Mouse (Mus musculus): ENCODE data around the gene Swi5. TPM values are rescaled to one million over a fixed set of nuclear protein-coding genes. Genes with fewer than 3 reads are reported as not detected.

Gene Swi5
- total and polyA plus RNA-seq, 3 experiments = 150 to 488 (median 432) TPM

DNA sequence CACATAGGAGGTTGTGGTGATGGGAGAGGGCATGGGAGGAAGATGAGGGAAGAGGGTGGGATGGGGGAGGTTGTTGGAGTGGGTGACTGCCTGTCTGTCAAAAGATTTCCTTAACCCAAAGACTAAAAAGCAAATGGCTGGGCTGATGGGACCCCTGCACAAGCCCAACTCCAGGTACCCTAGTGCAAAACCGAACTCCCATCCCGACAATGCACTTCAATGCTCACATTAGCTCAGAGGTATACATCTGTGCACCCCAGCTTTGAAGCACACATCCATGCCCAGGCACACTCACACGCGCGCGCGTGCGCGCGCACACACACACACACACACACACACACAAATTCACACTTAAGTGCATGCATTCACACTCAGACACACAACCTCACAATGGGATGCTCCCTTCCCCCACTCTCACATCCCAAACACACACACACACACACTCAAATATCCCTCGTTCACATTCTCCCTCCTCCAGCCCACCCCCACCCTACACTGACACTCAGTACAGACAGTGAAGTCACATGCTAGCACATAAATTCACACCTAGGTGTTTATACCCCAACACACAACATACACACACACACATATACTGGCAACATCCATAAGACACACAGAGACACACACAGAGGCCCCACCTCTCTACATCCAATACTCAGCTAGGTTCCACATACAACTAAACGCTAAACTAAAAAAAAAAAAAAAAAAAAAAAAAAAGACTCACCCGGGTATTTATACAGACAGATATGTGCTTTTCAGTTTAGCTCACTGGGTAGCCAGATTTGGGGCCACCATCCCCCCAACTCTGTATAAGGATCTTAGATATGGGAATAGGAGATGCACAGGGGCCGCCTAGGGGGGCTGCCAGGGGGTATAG lies 31.1 kb upstream of the Swi5 start:
- H3K4me3 ChIP-seq (ENCODE audit: low read depth, low read length) = no peak overlapping the region
- peaks cover 7% of the 10 kb centered on the region for H3K4me1 ChIP-seq (ENCODE audit: insufficient read depth, low read depth, low read length)
- ATAC-seq (ENCODE audit: extremely low read depth, insufficient number of reproducible peaks, low FRiP score, poor library complexity, severe bottlenecking) (no peak), DNase-seq (ENCODE audit: low spot score) (no peak)
- no peaks in the 10 kb centered on the region for H3K36me3 ChIP-seq (replicated peaks)
- TF ChIP-seq TAL1 (conservative IDR thresholded peaks at IDR 0.05; ENCODE audit: low read depth, low read length) (no peak), POLR2AphosphoS5 (IDR thresholded peaks at IDR 0.05; ENCODE audit: insufficient replicate concordance, low read depth, low read length) (no peak), CTCF (IDR thresholded peaks at IDR 0.05; ENCODE audit: low read depth, low read length) (no peak), GATA2 (IDR thresholded peaks at IDR 0.05; ENCODE audit: borderline replicate concordance, low read depth, low read length) (no peak), GATA1 (IDR thresholded peaks at IDR 0.05; ENCODE audit: borderline replicate concordance, low read length) (no peak)
- peaks cover 61% of the 10 kb centered on the region for H3K27me3 ChIP-seq (ENCODE audit: insufficient read depth, low read length)
- H3K9me3 ChIP-seq (replicated peaks) = no peaks in the 10 kb centered on the region

DNA sequence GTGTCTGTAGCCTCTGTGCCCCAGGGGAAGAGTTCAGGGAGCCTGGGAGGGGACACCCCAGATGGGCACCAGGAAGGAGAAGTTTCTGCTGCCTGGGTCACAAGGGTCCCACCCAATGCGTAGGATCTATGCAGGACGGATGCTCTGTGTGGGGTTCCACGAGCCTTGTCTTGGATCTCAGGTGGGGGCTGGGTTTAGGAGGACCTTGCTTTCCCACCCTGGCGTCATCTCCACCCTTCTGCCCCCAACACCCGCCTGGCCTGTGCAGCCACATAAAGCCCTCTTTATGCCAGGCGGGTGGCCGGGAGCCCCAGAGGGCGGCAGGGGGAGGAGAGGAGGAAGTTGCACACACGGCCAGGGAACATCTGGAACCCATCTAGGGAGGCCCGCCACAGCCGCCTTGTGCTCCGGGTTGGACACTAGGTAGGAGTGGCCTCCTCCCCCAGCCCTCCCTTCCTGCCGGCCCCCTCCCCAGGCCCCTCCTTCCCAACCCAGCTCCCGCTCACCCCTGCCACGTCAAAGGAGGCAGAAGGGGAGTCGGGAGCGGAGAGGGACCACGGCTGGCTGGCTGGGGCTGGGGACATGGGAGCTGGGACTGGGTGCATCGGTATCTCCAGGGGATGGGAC lies 30.0 kb upstream of the Swi5 start:
- no peaks in the 10 kb centered on the region for H3K9me3 ChIP-seq (replicated peaks)
- peaks cover 64% of the 10 kb centered on the region for H3K27me3 ChIP-seq (ENCODE audit: insufficient read depth, low read length)
- TF ChIP-seq CTCF (IDR thresholded peaks at IDR 0.05; ENCODE audit: low read depth, low read length) = no peak
- TF ChIP-seq GATA2 (IDR thresholded peaks at IDR 0.05; ENCODE audit: borderline replicate concordance, low read depth, low read length) = no peak
- TF ChIP-seq TAL1 (conservative IDR thresholded peaks at IDR 0.05; ENCODE audit: low read depth, low read length) = no peak
- no peak for TF ChIP-seq GATA1 (IDR thresholded peaks at IDR 0.05; ENCODE audit: borderline replicate concordance, low read length)
- no peak for TF ChIP-seq POLR2AphosphoS5 (IDR thresholded peaks at IDR 0.05; ENCODE audit: insufficient replicate concordance, low read depth, low read length)
- H3K4me3 ChIP-seq (ENCODE audit: low read depth, low read length) = no peak overlapping the region
- peaks cover 8% of the 10 kb centered on the region for H3K4me1 ChIP-seq (ENCODE audit: insufficient read depth, low read depth, low read length)
- DNase-seq (ENCODE audit: low spot score) (no peak), ATAC-seq (ENCODE audit: extremely low read depth, insufficient number of reproducible peaks, low FRiP score, poor library complexity, severe bottlenecking) (no peak)
- no peaks in the 10 kb centered on the region for H3K36me3 ChIP-seq (replicated peaks)

GRCm38 (mm10) chr2:32316887-32317656 lies 29.2 kb upstream of the Swi5 start:
- H3K27me3 ChIP-seq (ENCODE audit: insufficient read depth, low read length) = peaks cover 66% of the 10 kb centered on the region
- DNase-seq (ENCODE audit: low spot score) = no peak
- peaks cover 13% of the 10 kb centered on the region for H3K4me1 ChIP-seq (ENCODE audit: insufficient read depth, low read depth, low read length)
- no peaks in the 10 kb centered on the region for H3K36me3 ChIP-seq (replicated peaks)
- H3K9me3 ChIP-seq (replicated peaks) = no peaks in the 10 kb centered on the region
- no peak for TF ChIP-seq TAL1 (conservative IDR thresholded peaks at IDR 0.05; ENCODE audit: low read depth, low read length)
- TF ChIP-seq GATA1 (IDR thresholded peaks at IDR 0.05; ENCODE audit: borderline replicate concordance, low read length) = no peak
- no peak for TF ChIP-seq GATA2 (IDR thresholded peaks at IDR 0.05; ENCODE audit: borderline replicate concordance, low read depth, low read length)
- TF ChIP-seq CTCF (IDR thresholded peaks at IDR 0.05; ENCODE audit: low read depth, low read length) = no peak
- TF ChIP-seq POLR2AphosphoS5 (IDR thresholded peaks at IDR 0.05; ENCODE audit: insufficient replicate concordance, low read depth, low read length) = no peak
- ATAC-seq (ENCODE audit: extremely low read depth, insufficient number of reproducible peaks, low FRiP score, poor library complexity, severe bottlenecking) = no peak
- H3K4me3 ChIP-seq (ENCODE audit: low read depth, low read length) = no peak overlapping the region

- ATAC-seq (ENCODE audit: extremely low read depth, insufficient number of reproducible peaks, low FRiP score, poor library complexity, severe bottlenecking) (no peak), DNase-seq (ENCODE audit: low spot score) (no peak)
- H3K27me3 ChIP-seq (ENCODE audit: insufficient read depth, low read length) = peaks cover 67% of the 10 kb centered on the region
- peaks cover 25% of the 10 kb centered on the region for H3K4me1 ChIP-seq (ENCODE audit: insufficient read depth, low read depth, low read length)
- TF ChIP-seq CTCF (IDR thresholded peaks at IDR 0.05; ENCODE audit: low read depth, low read length) (no peak), TAL1 (conservative IDR thresholded peaks at IDR 0.05; ENCODE audit: low read depth, low read length) (no peak), GATA1 (IDR thresholded peaks at IDR 0.05; ENCODE audit: borderline replicate concordance, low read length) (no peak), POLR2AphosphoS5 (IDR thresholded peaks at IDR 0.05; ENCODE audit: insufficient replicate concordance, low read depth, low read length) (no peak), GATA2 (IDR thresholded peaks at IDR 0.05; ENCODE audit: borderline replicate concordance, low read depth, low read length) (no peak)
- H3K9me3 ChIP-seq (replicated peaks) = no peaks in the 10 kb centered on the region
- H3K36me3 ChIP-seq (replicated peaks) = no peaks in the 10 kb centered on the region
- H3K4me3 ChIP-seq (ENCODE audit: low read depth, low read length) = no peak overlapping the region
Measured at GRCm38 (mm10) chr2:32315751-32316150, 27.9 kb upstream of the Swi5 start.

- peaks cover 25% of the 10 kb centered on the region for H3K4me1 ChIP-seq (ENCODE audit: insufficient read depth, low read depth, low read length)
- no peak for DNase-seq (ENCODE audit: low spot score)
- TF ChIP-seq CTCF (IDR thresholded peaks at IDR 0.05; ENCODE audit: low read depth, low read length) (no peak), POLR2AphosphoS5 (IDR thresholded peaks at IDR 0.05; ENCODE audit: insufficient replicate concordance, low read depth, low read length) (no peak), TAL1 (conservative IDR thresholded peaks at IDR 0.05; ENCODE audit: low read depth, low read length) (no peak), GATA2 (IDR thresholded peaks at IDR 0.05; ENCODE audit: borderline replicate concordance, low read depth, low read length) (no peak), GATA1 (IDR thresholded peaks at IDR 0.05; ENCODE audit: borderline replicate concordance, low read length) (no peak)
- H3K27me3 ChIP-seq (ENCODE audit: insufficient read depth, low read length) = peaks cover 64% of the 10 kb centered on the region
- no peak for ATAC-seq (ENCODE audit: extremely low read depth, insufficient number of reproducible peaks, low FRiP score, poor library complexity, severe bottlenecking)
- peaks cover 6% of the 10 kb centered on the region for H3K36me3 ChIP-seq (replicated peaks)
- no peak overlapping the region; the same call in 1 of the 2 replicates for H3K4me3 ChIP-seq (ENCODE audit: low read depth, low read length)
- H3K9me3 ChIP-seq (replicated peaks) = no peaks in the 10 kb centered on the region
Measured at GRCm38 (mm10) chr2:32314831-32315230, 27.0 kb upstream of the Swi5 start.
